Mouse (Mus musculus) neural tube, embryonic 11.5 days (tissue): Measurements from ENCODE around the gene Adamts5. TPM values are rescaled to one million over a fixed set of nuclear protein-coding genes. Genes with fewer than 3 reads are reported as not detected.

Source experiments
- polyA plus RNA-seq: library from polyadenylated mRNA; unstranded; fragments of >200 nt; fragmentation: Nextera tagmentation; extraction: Ambion mirVana; gene quantifications from 2 replicates; pipeline ENCODE4 v1.2.1, GENCODE M21; 2014

The Adamts5 gene
- polyA plus RNA-seq, 1 experiment from 2014 or later, result 1.8 TPM

Other genes with a start within 250 kb of the Adamts5 start
- 13.9 and 14.2 TPM in 2 replicates for gene Adamts1, start 98.7 kb downstream of the Adamts5 start, polyA plus RNA-seq